Mouse (Mus musculus) liver (tissue): ENCODE results near the gene Arl6ip4.

Experiments used
- DNase-seq: peaks from one replicate; pipeline ENCODE4 v3.0.0-alpha.2; 2020; ENCODE audit warnings: mixed read lengths

The Arl6ip4 gene

GRCm38 (mm10) chr5:124158305-124158704, 42.4 kb downstream of the Arl6ip4 start:
- no peak for DNase-seq

GRCm38 (mm10) chr5:124159453-124159852, 43.6 kb downstream of the Arl6ip4 start:
- no peak for DNase-seq

- DNase-seq = no peak
These were observed 45.9 kb downstream of the Arl6ip4 start for GRCm38 (mm10) chr5:124161831-124162230.

GRCm38 (mm10) chr5:124162577-124162976, 46.7 kb downstream of the Arl6ip4 start:
- peak; percentile 66 for DNase-seq

GRCm38 (mm10) chr5:124163445-124163844, 47.6 kb downstream of the Arl6ip4 start:
- DNase-seq = no peak

GRCm38 (mm10) chr5:124165622-124166570, 50.0 kb downstream of the Arl6ip4 start:
- DNase-seq = peak; percentile 57

- DNase-seq = no peak
These were observed 50.9 kb downstream of the Arl6ip4 start for GRCm38 (mm10) chr5:124166741-124167140.

- DNase-seq = no peak
These were observed 51.7 kb downstream of the Arl6ip4 start for GRCm38 (mm10) chr5:124167621-124168020.
